Mouse (Mus musculus): ENCODE data around the gene Sprtn. TPM values are rescaled to one million over a fixed set of nuclear protein-coding genes. Genes with fewer than 3 reads are reported as not detected.

The Sprtn gene
- polyA plus RNA-seq, 1 experiment, result 9.1 TPM

DNA sequence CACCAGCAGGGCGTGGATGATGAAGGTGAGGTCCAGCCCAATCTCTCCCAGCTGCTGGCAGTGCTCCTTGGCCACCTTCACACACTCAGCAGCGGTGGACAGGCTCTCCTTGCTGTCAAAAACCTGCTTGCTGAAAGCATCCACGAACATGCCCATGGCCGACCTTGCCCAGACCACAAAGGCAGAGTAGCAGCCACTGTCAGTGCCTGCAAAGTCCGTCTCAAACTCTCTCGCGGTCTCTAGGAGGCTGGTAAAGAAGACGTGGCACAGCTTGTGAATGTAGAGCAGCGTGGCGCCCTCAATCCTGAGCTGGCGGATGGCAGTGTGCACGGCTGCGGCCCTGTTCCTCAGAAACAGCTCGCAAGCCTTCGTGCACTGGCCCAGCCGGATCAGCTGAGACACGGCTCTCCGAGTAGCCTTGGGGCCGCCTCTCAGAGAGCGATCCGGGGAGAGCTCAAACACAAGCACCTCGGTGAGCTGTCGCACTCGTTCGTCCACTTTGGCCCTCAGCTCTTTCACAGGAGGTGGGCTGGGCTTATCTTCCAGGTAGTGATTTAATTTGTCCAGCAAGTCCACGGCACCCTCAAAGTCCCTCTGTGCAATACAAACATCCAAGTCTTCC is 1.6 kb upstream of the Sprtn start:
- Histone ChIP-seq H3K79me2 (ENCODE audit: control insufficient read depth, insufficient read depth) (peaks cover 79% of the 10 kb centered on the region), H3K27me3 (ENCODE audit: control insufficient read depth, insufficient read depth, insufficient read length) (no peaks in the 10 kb centered on the region), H3K79me3 (ENCODE audit: low read depth) (peaks cover 44% of the 10 kb centered on the region), H3K36me3 (ENCODE audit: control insufficient read depth, insufficient read depth) (peaks cover 42% of the 10 kb centered on the region), H3K4me3 (ENCODE audit: insufficient read depth, poor library complexity, severe bottlenecking) (peak overlapping the region; percentile 91), H3ac (ENCODE audit: control insufficient read depth, insufficient read length, low read depth) (no peak overlapping the region)
- TF ChIP-seq MYOG (IDR thresholded peaks at IDR 0.05; ENCODE audit: control insufficient read depth, extremely low read depth, insufficient read length) (no peak), MYOD1 (IDR thresholded peaks at IDR 0.05; ENCODE audit: control insufficient read depth, insufficient read length, low read depth) (no peak), MAX (IDR thresholded peaks at IDR 0.05) (no peak), CTCF (IDR thresholded peaks at IDR 0.05; ENCODE audit: control insufficient read depth, insufficient read depth, insufficient read length) (no peak), USF1 (IDR thresholded peaks at IDR 0.05; ENCODE audit: low read depth) (no peak), FOSL1 (IDR thresholded peaks at IDR 0.05; ENCODE audit: insufficient read depth, low read length, poor library complexity, severe bottlenecking) (no peak), CEBPB (IDR thresholded peaks at IDR 0.05; ENCODE audit: low read depth) (no peak)

DNA sequence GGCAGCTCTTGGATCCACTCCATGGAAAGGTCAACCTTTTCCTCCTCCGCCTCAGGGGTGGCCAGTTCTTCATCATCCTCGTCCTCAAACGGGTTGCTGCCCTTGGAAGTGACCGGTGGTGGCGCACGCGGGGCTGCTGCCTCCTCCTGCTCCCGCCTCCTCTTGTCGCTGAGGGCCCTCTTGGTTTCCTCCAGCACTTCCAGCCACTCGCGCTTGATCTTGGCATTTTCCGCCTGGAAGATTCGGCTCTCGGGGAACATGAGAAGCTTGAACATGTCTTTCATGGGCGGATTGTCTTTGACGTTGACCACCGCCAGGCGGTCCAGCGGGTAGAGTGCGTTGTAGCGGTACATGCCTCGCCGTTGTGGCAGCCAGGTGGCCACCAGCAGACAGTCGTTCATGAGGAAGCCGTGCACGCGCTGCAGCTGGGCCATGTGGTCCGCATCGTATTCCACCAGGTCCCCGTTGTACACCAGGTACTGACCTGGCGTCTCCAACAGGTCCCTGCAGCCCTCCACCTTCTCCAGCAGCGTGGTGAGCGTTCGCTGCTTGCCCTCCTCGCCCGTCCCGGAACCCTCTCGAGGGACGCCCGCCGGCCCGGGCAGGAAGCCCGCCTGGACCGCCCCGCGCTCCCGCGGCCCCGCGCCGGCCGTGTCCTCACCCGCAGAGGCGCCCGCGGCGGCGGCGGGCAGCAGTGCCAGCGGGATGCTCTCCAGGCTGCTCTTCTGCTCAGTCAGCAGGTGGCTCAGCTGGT is 877 bp upstream of the Sprtn start:
- peak; percentile 75 for TF ChIP-seq CTCF (IDR thresholded peaks at IDR 0.05; ENCODE audit: control insufficient read depth, insufficient read depth, insufficient read length)
- no peak for TF ChIP-seq CEBPB (IDR thresholded peaks at IDR 0.05; ENCODE audit: low read depth)
- TF ChIP-seq MYOG (IDR thresholded peaks at IDR 0.05; ENCODE audit: control insufficient read depth, extremely low read depth, insufficient read length), result no peak
- peak; percentile 77 for TF ChIP-seq MAX (IDR thresholded peaks at IDR 0.05)
- Histone ChIP-seq H3K79me3 (ENCODE audit: low read depth) (peaks cover 45% of the 10 kb centered on the region), H3K36me3 (ENCODE audit: control insufficient read depth, insufficient read depth) (peaks cover 41% of the 10 kb centered on the region)

DNA sequence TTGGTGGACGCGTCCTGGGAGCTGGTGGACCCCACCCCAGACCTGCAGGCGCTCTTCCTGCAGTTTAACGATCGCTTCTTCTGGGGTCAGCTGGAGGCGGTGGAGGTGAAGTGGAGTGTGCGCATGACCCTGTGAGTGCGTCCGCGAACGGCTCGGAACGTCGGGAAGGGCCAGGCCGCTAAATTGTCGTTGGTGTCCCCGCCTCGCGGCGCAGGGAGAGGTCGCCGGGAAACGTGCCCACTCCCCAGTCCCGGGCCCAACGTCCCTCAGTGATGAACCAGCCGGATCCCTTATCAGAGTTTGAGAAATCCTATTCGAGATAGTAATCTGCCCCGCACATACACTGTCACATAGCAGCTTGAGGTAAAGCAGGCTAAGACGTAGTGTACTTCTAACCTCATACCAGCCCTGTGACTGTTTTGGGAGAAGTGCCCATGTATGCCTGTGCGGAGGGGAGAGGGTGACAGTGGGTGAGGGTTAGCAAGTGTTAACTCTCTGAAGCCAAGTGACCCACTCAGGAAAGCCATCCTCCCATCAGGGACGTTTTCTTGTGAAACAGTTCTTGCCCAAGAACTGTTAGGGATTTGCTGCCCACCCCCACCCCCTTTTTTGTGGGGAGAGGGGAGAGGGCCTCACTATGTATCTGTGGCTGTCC is 692 bp downstream of the Sprtn start:
- H3K79me3 ChIP-seq (ENCODE audit: low read depth), result peaks cover 44% of the 10 kb centered on the region
- peaks cover 89% of the 10 kb centered on the region for H3K79me2 ChIP-seq (ENCODE audit: control insufficient read depth, insufficient read depth)
- peaks cover 57% of the 10 kb centered on the region for H3K36me3 ChIP-seq (ENCODE audit: control insufficient read depth, insufficient read depth)
- H3K4me3 ChIP-seq (ENCODE audit: insufficient read depth, poor library complexity, severe bottlenecking), result peak overlapping the region; percentile 91
- peak overlapping the region; percentile 81 for H3ac ChIP-seq (ENCODE audit: control insufficient read depth, insufficient read length, low read depth)
- TF ChIP-seq FOSL1 (IDR thresholded peaks at IDR 0.05; ENCODE audit: insufficient read depth, low read length, poor library complexity, severe bottlenecking), result no peak
- TF ChIP-seq USF1 (IDR thresholded peaks at IDR 0.05; ENCODE audit: low read depth), result no peak
- no peak for TF ChIP-seq CEBPB (IDR thresholded peaks at IDR 0.05; ENCODE audit: low read depth)
- no peak for TF ChIP-seq MYOG (IDR thresholded peaks at IDR 0.05; ENCODE audit: control insufficient read depth, extremely low read depth, insufficient read length)
- TF ChIP-seq MYOD1 (IDR thresholded peaks at IDR 0.05; ENCODE audit: control insufficient read depth, insufficient read length, low read depth), result no peak
- no peak for TF ChIP-seq MAX (IDR thresholded peaks at IDR 0.05)
- TF ChIP-seq CTCF (IDR thresholded peaks at IDR 0.05; ENCODE audit: control insufficient read depth, insufficient read depth, insufficient read length), result no peak
- no peaks in the 10 kb centered on the region for H3K27me3 ChIP-seq (ENCODE audit: control insufficient read depth, insufficient read depth, insufficient read length)

More for the DNA sequence above, 877 bp upstream of the Sprtn start:
- Histone ChIP-seq H3ac (ENCODE audit: control insufficient read depth, insufficient read length, low read depth) (peak overlapping the region; percentile 99), H3K4me3 (ENCODE audit: insufficient read depth, poor library complexity, severe bottlenecking) (peak overlapping the region; percentile 91), H3K79me2 (ENCODE audit: control insufficient read depth, insufficient read depth) (peaks cover 84% of the 10 kb centered on the region), H3K27me3 (ENCODE audit: control insufficient read depth, insufficient read depth, insufficient read length) (no peaks in the 10 kb centered on the region)

DNA sequence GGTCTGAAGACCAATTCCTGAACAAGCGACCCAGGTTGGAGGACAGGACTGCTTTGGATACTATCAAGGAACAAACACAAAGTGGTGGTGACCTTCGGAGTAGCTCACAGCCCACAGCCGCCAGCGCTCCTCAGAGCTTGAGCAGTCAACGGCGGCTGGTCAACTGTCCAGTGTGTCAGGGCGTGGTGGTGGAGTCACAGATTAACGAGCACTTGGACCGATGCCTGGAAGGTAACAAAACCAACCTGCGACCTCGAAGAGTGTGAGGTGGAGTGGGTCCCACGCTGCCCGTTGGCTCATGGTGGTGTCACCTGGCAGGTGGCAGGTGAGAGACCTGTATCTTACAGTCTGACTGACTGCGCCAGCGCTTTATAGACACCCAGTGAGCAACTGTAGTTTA is 5.5 kb downstream of the Sprtn start:
- no peaks in the 10 kb centered on the region for H3K27me3 ChIP-seq (ENCODE audit: control insufficient read depth, insufficient read depth, insufficient read length)
- H3K4me3 ChIP-seq (ENCODE audit: insufficient read depth, poor library complexity, severe bottlenecking), result no peak overlapping the region
- peaks cover 23% of the 10 kb centered on the region for H3K79me3 ChIP-seq (ENCODE audit: low read depth)
- peaks cover 81% of the 10 kb centered on the region for H3K79me2 ChIP-seq (ENCODE audit: control insufficient read depth, insufficient read depth)
- TF ChIP-seq MAX (IDR thresholded peaks at IDR 0.05) (no peak), FOSL1 (IDR thresholded peaks at IDR 0.05; ENCODE audit: insufficient read depth, low read length, poor library complexity, severe bottlenecking) (no peak), USF1 (IDR thresholded peaks at IDR 0.05; ENCODE audit: low read depth) (no peak), MYOD1 (IDR thresholded peaks at IDR 0.05; ENCODE audit: control insufficient read depth, insufficient read length, low read depth) (no peak), CEBPB (IDR thresholded peaks at IDR 0.05; ENCODE audit: low read depth) (no peak), MYOG (IDR thresholded peaks at IDR 0.05; ENCODE audit: control insufficient read depth, extremely low read depth, insufficient read length) (no peak)
- H3ac ChIP-seq (ENCODE audit: control insufficient read depth, insufficient read length, low read depth), result no peak overlapping the region
- peaks cover 68% of the 10 kb centered on the region for H3K36me3 ChIP-seq (ENCODE audit: control insufficient read depth, insufficient read depth)

DNA sequence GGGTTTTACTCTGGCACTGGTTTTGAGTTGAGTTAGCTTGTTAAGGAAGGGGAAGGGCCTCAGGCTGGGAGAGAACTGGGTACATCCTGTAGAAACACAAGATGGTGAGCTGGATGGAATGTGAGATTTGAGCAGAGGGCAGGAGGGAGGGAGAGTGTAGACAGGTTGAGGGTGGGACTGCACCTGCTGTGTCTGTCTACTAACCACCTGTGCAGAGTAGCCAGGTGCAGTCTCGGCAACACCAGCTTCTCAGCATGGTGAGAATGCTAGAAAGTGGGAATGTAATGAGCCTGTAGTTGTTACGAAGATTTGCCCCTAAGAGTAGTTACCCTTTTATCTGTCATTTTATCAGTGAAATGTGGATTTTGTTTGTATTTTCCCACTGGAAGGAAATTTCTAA is 7.8 kb downstream of the Sprtn start:
- Histone ChIP-seq H3K4me3 (ENCODE audit: insufficient read depth, poor library complexity, severe bottlenecking) (no peak overlapping the region), H3ac (ENCODE audit: control insufficient read depth, insufficient read length, low read depth) (no peak overlapping the region), H3K79me2 (ENCODE audit: control insufficient read depth, insufficient read depth) (peaks cover 58% of the 10 kb centered on the region), H3K79me3 (ENCODE audit: low read depth) (peaks cover 11% of the 10 kb centered on the region), H3K36me3 (ENCODE audit: control insufficient read depth, insufficient read depth) (peaks cover 81% of the 10 kb centered on the region), H3K27me3 (ENCODE audit: control insufficient read depth, insufficient read depth, insufficient read length) (no peaks in the 10 kb centered on the region)
- no peak for TF ChIP-seq USF1 (IDR thresholded peaks at IDR 0.05; ENCODE audit: low read depth)
- TF ChIP-seq MYOD1 (IDR thresholded peaks at IDR 0.05; ENCODE audit: control insufficient read depth, insufficient read length, low read depth), result no peak
- no peak for TF ChIP-seq MYOG (IDR thresholded peaks at IDR 0.05; ENCODE audit: control insufficient read depth, extremely low read depth, insufficient read length)
- TF ChIP-seq FOSL1 (IDR thresholded peaks at IDR 0.05; ENCODE audit: insufficient read depth, low read length, poor library complexity, severe bottlenecking), result no peak
- TF ChIP-seq CEBPB (IDR thresholded peaks at IDR 0.05; ENCODE audit: low read depth), result no peak
- no peak for TF ChIP-seq CTCF (IDR thresholded peaks at IDR 0.05; ENCODE audit: control insufficient read depth, insufficient read depth, insufficient read length)
- TF ChIP-seq MAX (IDR thresholded peaks at IDR 0.05), result no peak
